Mouse (Mus musculus): ENCODE measurements around the gene Fer. TPM values are rescaled to one million over a fixed set of nuclear protein-coding genes. Genes with fewer than 3 reads are reported as not detected.

Fer gene
- polyA plus RNA-seq, 1 experiment from 2014 or later, result 29.7 TPM

- no peaks in the 10 kb centered on the region for H3K27me3 ChIP-seq (ENCODE audit: control insufficient read depth, insufficient read depth, low read length)
- H3K4me1 ChIP-seq (ENCODE audit: control insufficient read depth, insufficient read depth, low read length), result peaks cover 6% of the 10 kb centered on the region; the same call in 1 of the 2 replicates
- WGBS, result 65% methylated on average over 6 of the region's 6 CpGs
- no peak overlapping the region for H3K27ac ChIP-seq (ENCODE audit: low read length)
- no peaks in the 10 kb centered on the region for H3K9me3 ChIP-seq (replicated peaks; ENCODE audit: control insufficient read depth, low read length)
- H3K4me3 ChIP-seq (replicated peaks; ENCODE audit: low read length), result no peak overlapping the region
- H3K36me3 ChIP-seq (ENCODE audit: control insufficient read depth, insufficient read depth, low read length), result no peaks in the 10 kb centered on the region
- no peak for ATAC-seq (ENCODE audit: insufficient read depth, low FRiP score)
- no peak overlapping the region for H3K4me2 ChIP-seq (ENCODE audit: low read depth, low read length)
- H3K9ac ChIP-seq (ENCODE audit: low read length), result no peak overlapping the region
Measured at GRCm38 (mm10) chr17:64099395-64100171, 236.7 kb downstream of the Fer start.

GRCm38 (mm10) chr17:64100172-64100510 is 237.3 kb downstream of the Fer start:
- H3K27ac ChIP-seq (ENCODE audit: low read length), result no peak overlapping the region
- H3K36me3 ChIP-seq (ENCODE audit: control insufficient read depth, insufficient read depth, low read length), result no peaks in the 10 kb centered on the region
- H3K4me2 ChIP-seq (ENCODE audit: low read depth, low read length), result no peak overlapping the region
- H3K4me3 ChIP-seq (replicated peaks; ENCODE audit: low read length), result no peak overlapping the region
- WGBS, result 47% methylated on average over 3 of the region's 3 CpGs
- no peak overlapping the region for H3K9ac ChIP-seq (ENCODE audit: low read length)
- ATAC-seq (ENCODE audit: insufficient read depth, low FRiP score), result no peak
- H3K27me3 ChIP-seq (ENCODE audit: control insufficient read depth, insufficient read depth, low read length), result no peaks in the 10 kb centered on the region
- peaks cover 6% of the 10 kb centered on the region; the same call in 1 of the 2 replicates for H3K4me1 ChIP-seq (ENCODE audit: control insufficient read depth, insufficient read depth, low read length)
- no peaks in the 10 kb centered on the region for H3K9me3 ChIP-seq (replicated peaks; ENCODE audit: control insufficient read depth, low read length)

- H3K4me1 ChIP-seq (ENCODE audit: control insufficient read depth, insufficient read depth, low read length), result no peaks in the 10 kb centered on the region
- no peaks in the 10 kb centered on the region for H3K36me3 ChIP-seq (ENCODE audit: control insufficient read depth, insufficient read depth, low read length)
- H3K27ac ChIP-seq (ENCODE audit: low read length), result no peak overlapping the region
- H3K9ac ChIP-seq (ENCODE audit: low read length), result no peak overlapping the region
- H3K4me3 ChIP-seq (replicated peaks; ENCODE audit: low read length), result no peak overlapping the region
- no peak for ATAC-seq (ENCODE audit: insufficient read depth, low FRiP score)
- 86% methylated on average over 5 of the region's 5 CpGs for WGBS
- no peaks in the 10 kb centered on the region for H3K9me3 ChIP-seq (replicated peaks; ENCODE audit: control insufficient read depth, low read length)
- no peaks in the 10 kb centered on the region for H3K27me3 ChIP-seq (ENCODE audit: control insufficient read depth, insufficient read depth, low read length)
- H3K4me2 ChIP-seq (ENCODE audit: low read depth, low read length), result no peak overlapping the region
Measured at GRCm38 (mm10) chr17:64108773-64109172, 245.9 kb downstream of the Fer start.

GRCm38 (mm10) chr17:64109871-64110270 is 247.0 kb downstream of the Fer start:
- no peaks in the 10 kb centered on the region for H3K36me3 ChIP-seq (ENCODE audit: control insufficient read depth, insufficient read depth, low read length)
- no peak overlapping the region for H3K4me2 ChIP-seq (ENCODE audit: low read depth, low read length)
- H3K4me3 ChIP-seq (replicated peaks; ENCODE audit: low read length), result no peak overlapping the region
- 82% methylated on average over 8 of the region's 8 CpGs for WGBS
- no peak for ATAC-seq (ENCODE audit: insufficient read depth, low FRiP score)
- H3K27me3 ChIP-seq (ENCODE audit: control insufficient read depth, insufficient read depth, low read length), result no peaks in the 10 kb centered on the region
- no peak overlapping the region for H3K27ac ChIP-seq (ENCODE audit: low read length)
- H3K9me3 ChIP-seq (replicated peaks; ENCODE audit: control insufficient read depth, low read length), result no peaks in the 10 kb centered on the region
- no peaks in the 10 kb centered on the region for H3K4me1 ChIP-seq (ENCODE audit: control insufficient read depth, insufficient read depth, low read length)
- H3K9ac ChIP-seq (ENCODE audit: low read length), result no peak overlapping the region

GRCm38 (mm10) chr17:64113625-64114024 is 250.8 kb downstream of the Fer start:
- H3K4me1 ChIP-seq (ENCODE audit: control insufficient read depth, insufficient read depth, low read length), result no peaks in the 10 kb centered on the region
- ATAC-seq (ENCODE audit: insufficient read depth, low FRiP score), result no peak; the same call in 1 of the 2 replicates
- WGBS, result 84% methylated on average over 5 of the region's 5 CpGs
- no peak overlapping the region for H3K4me3 ChIP-seq (replicated peaks; ENCODE audit: low read length)
- H3K27ac ChIP-seq (ENCODE audit: low read length), result no peak overlapping the region
- no peaks in the 10 kb centered on the region for H3K9me3 ChIP-seq (replicated peaks; ENCODE audit: control insufficient read depth, low read length)
- H3K9ac ChIP-seq (ENCODE audit: low read length), result no peak overlapping the region
- H3K4me2 ChIP-seq (ENCODE audit: low read depth, low read length), result no peak overlapping the region
- no peaks in the 10 kb centered on the region for H3K27me3 ChIP-seq (ENCODE audit: control insufficient read depth, insufficient read depth, low read length)
- H3K36me3 ChIP-seq (ENCODE audit: control insufficient read depth, insufficient read depth, low read length), result no peaks in the 10 kb centered on the region

GRCm38 (mm10) chr17:64116762-64117161 is 253.9 kb downstream of the Fer start:
- H3K9ac ChIP-seq (ENCODE audit: low read length), result no peak overlapping the region
- H3K4me2 ChIP-seq (ENCODE audit: low read depth, low read length), result no peak overlapping the region
- no peaks in the 10 kb centered on the region for H3K4me1 ChIP-seq (ENCODE audit: control insufficient read depth, insufficient read depth, low read length)
- H3K27ac ChIP-seq (ENCODE audit: low read length), result no peak overlapping the region
- no peak overlapping the region for H3K4me3 ChIP-seq (replicated peaks; ENCODE audit: low read length)
- ATAC-seq (ENCODE audit: insufficient read depth, low FRiP score), result no peak
- 77% methylated on average over 6 of the region's 6 CpGs for WGBS
- no peaks in the 10 kb centered on the region for H3K36me3 ChIP-seq (ENCODE audit: control insufficient read depth, insufficient read depth, low read length)
- no peaks in the 10 kb centered on the region for H3K9me3 ChIP-seq (replicated peaks; ENCODE audit: control insufficient read depth, low read length)
- no peaks in the 10 kb centered on the region for H3K27me3 ChIP-seq (ENCODE audit: control insufficient read depth, insufficient read depth, low read length)

- Histone ChIP-seq H3K9ac (ENCODE audit: low read length) (no peak overlapping the region), H3K27me3 (ENCODE audit: control insufficient read depth, insufficient read depth, low read length) (no peaks in the 10 kb centered on the region), H3K27ac (ENCODE audit: low read length) (no peak overlapping the region), H3K4me2 (ENCODE audit: low read depth, low read length) (no peak overlapping the region), H3K36me3 (ENCODE audit: control insufficient read depth, insufficient read depth, low read length) (no peaks in the 10 kb centered on the region), H3K4me3 (replicated peaks; ENCODE audit: low read length) (no peak overlapping the region), H3K9me3 (replicated peaks; ENCODE audit: control insufficient read depth, low read length) (no peaks in the 10 kb centered on the region), H3K4me1 (ENCODE audit: control insufficient read depth, insufficient read depth, low read length) (no peaks in the 10 kb centered on the region)
- ATAC-seq (ENCODE audit: insufficient read depth, low FRiP score), result no peak
- 78% methylated on average over 5 of the region's 5 CpGs for WGBS
Measured at GRCm38 (mm10) chr17:64119697-64120288, 256.9 kb downstream of the Fer start.

GRCm38 (mm10) chr17:64122556-64122955 is 259.7 kb downstream of the Fer start:
- H3K4me2 ChIP-seq (ENCODE audit: low read depth, low read length), result no peak overlapping the region
- no peaks in the 10 kb centered on the region for H3K36me3 ChIP-seq (ENCODE audit: control insufficient read depth, insufficient read depth, low read length)
- H3K27ac ChIP-seq (ENCODE audit: low read length), result no peak overlapping the region
- H3K9ac ChIP-seq (ENCODE audit: low read length), result no peak overlapping the region
- WGBS, result 83% methylated on average over 11 of the region's 11 CpGs
- no peaks in the 10 kb centered on the region for H3K27me3 ChIP-seq (ENCODE audit: control insufficient read depth, insufficient read depth, low read length)
- no peaks in the 10 kb centered on the region for H3K9me3 ChIP-seq (replicated peaks; ENCODE audit: control insufficient read depth, low read length)
- ATAC-seq (ENCODE audit: insufficient read depth, low FRiP score), result no peak
- H3K4me1 ChIP-seq (ENCODE audit: control insufficient read depth, insufficient read depth, low read length), result no peaks in the 10 kb centered on the region
- H3K4me3 ChIP-seq (replicated peaks; ENCODE audit: low read length), result no peak overlapping the region

- no peak overlapping the region for H3K4me2 ChIP-seq (ENCODE audit: low read depth, low read length)
- 59% methylated on average over 3 of the region's 3 CpGs for WGBS
- no peaks in the 10 kb centered on the region for H3K36me3 ChIP-seq (ENCODE audit: control insufficient read depth, insufficient read depth, low read length)
- H3K4me3 ChIP-seq (replicated peaks; ENCODE audit: low read length), result no peak overlapping the region
- no peak for ATAC-seq (ENCODE audit: insufficient read depth, low FRiP score)
- H3K9ac ChIP-seq (ENCODE audit: low read length), result no peak overlapping the region
- H3K9me3 ChIP-seq (replicated peaks; ENCODE audit: control insufficient read depth, low read length), result no peaks in the 10 kb centered on the region
- no peak overlapping the region for H3K27ac ChIP-seq (ENCODE audit: low read length)
- no peaks in the 10 kb centered on the region for H3K4me1 ChIP-seq (ENCODE audit: control insufficient read depth, insufficient read depth, low read length)
- no peaks in the 10 kb centered on the region for H3K27me3 ChIP-seq (ENCODE audit: control insufficient read depth, insufficient read depth, low read length)
Measured at GRCm38 (mm10) chr17:64123732-64124131, 260.9 kb downstream of the Fer start.
